Mouse (Mus musculus) midbrain, embryonic 16.5 days (tissue): ENCODE data around the gene Wdr54. TPM values are rescaled to one million over a fixed set of nuclear protein-coding genes. Genes with fewer than 3 reads are reported as not detected.

Source experiments
- ATAC-seq: fragments of 200-750 bp; cut with Nextera tagmentation; 2 replicates; pipeline ENCODE4 v1.8.0; 2017; ENCODE audit warnings: moderate TSS enrichment
- H3K27ac ChIP-seq: fragments of 300-500 bp; sonication (generic); 2 replicates; pipeline ENCODE4 v1.5.1; 2014; ENCODE audit warnings: mild to moderate bottlenecking, low read length, mixed read lengths
- H3K27me3 ChIP-seq: fragments of 300-500 bp; sonication (generic); 2 replicates; pipeline ENCODE4 v1.6.1; 2014; ENCODE audit warnings: low read depth, low read length, mixed read lengths; ENCODE audit not compliant: control insufficient read depth, insufficient read depth
- H3K36me3 ChIP-seq: fragments of 300-500 bp; sonication (generic); 2 replicates; pipeline ENCODE4 v1.6.1; 2014; ENCODE audit warnings: mild to moderate bottlenecking, low read length, moderate library complexity, mixed read lengths; ENCODE audit not compliant: control insufficient read depth, insufficient read depth
- H3K4me1 ChIP-seq: fragments of 300-500 bp; sonication (generic); 2 replicates; pipeline ENCODE4 v1.6.1; 2014; ENCODE audit warnings: mild to moderate bottlenecking, low read length, mixed read lengths; ENCODE audit not compliant: control insufficient read depth, insufficient read depth
- H3K4me2 ChIP-seq: fragments of 300-500 bp; sonication (generic); 2 replicates; pipeline ENCODE4 v1.6.1; 2014; ENCODE audit warnings: mild to moderate bottlenecking, low read length, mixed read lengths
- H3K4me3 ChIP-seq: fragments of 300-500 bp; sonication (generic); 2 replicates; pipeline ENCODE4 v1.5.1; 2014; ENCODE audit warnings: low read depth, mild to moderate bottlenecking, low read length, moderate library complexity, mixed read lengths
- H3K9ac ChIP-seq: fragments of 300-500 bp; sonication (generic); 2 replicates; pipeline ENCODE4 v1.6.1; 2014; ENCODE audit warnings: low read depth, low read length, mixed read lengths
- H3K9me3 ChIP-seq: fragments of 300-500 bp; sonication (generic); replicated peaks from 2 replicates; pipeline ENCODE4 v1.6.1; 2014; ENCODE audit warnings: mild to moderate bottlenecking, low read length, mixed read lengths; ENCODE audit not compliant: control insufficient read depth, poor library complexity, severe bottlenecking
- WGBS: fragments of 180-500 bp; shearing (Covaris S2); extraction: QIAGEN DNeasy Blood & Tissue Kit; methylation state at CpG from one replicate; pipeline ENCODE4 v1.1.7; 2014; 5-methylcytosine and 5-hydroxymethylcytosine counted together
- polyA plus RNA-seq: library from polyadenylated mRNA; unstranded; fragments of >200 nt; fragmentation: Nextera tagmentation; extraction: Ambion mirVana; gene quantifications from 2 replicates; pipeline ENCODE4 v1.2.1, GENCODE M21; 2015

Wdr54 gene
- polyA plus RNA-seq, 1 experiment from 2014 or later = 20.1 TPM

- WGBS = 97% methylated on average over 5 of the region's 5 CpGs
- H3K9me3 ChIP-seq = no peaks in the 10 kb centered on the region
- peaks cover 15% of the 10 kb centered on the region for H3K4me1 ChIP-seq
- H3K36me3 ChIP-seq = no peaks in the 10 kb centered on the region
- H3K9ac ChIP-seq = no peak overlapping the region
- no peak for ATAC-seq
- no peak overlapping the region for H3K4me2 ChIP-seq
- no peak overlapping the region for H3K4me3 ChIP-seq
- no peak overlapping the region for H3K27ac ChIP-seq
- H3K27me3 ChIP-seq = no peaks in the 10 kb centered on the region
Measured at GRCm38 (mm10) chr6:83127419-83127818, 28.8 kb downstream of the Wdr54 start.

- Histone ChIP-seq H3K9ac (peak within 1 kb of the TSS; percentile 69), H3K27ac (peak within 1 kb of the TSS; percentile 38; the same call in 1 of the 2 replicates), H3K4me2 (peak within 1 kb of the TSS; percentile 88), H3K4me1 (peaks cover 23% of the 10 kb centered on the region), H3K36me3 (no peaks in the 10 kb centered on the region), H3K27me3 (no peaks in the 10 kb centered on the region), H3K4me3 (peak within 1 kb of the TSS; percentile 74), H3K9me3 (no peaks in the 10 kb centered on the region)
- 28% methylated on average over 5 of the region's 5 CpGs for WGBS
- no peak for ATAC-seq
Measured at GRCm38 (mm10) chr6:83125331-83125730, 30.9 kb downstream of the Wdr54 start, which contains the start of gene Ino80b. Gene Ino80b, minus strand, starts transcription at chr6:83125431.

DNA sequence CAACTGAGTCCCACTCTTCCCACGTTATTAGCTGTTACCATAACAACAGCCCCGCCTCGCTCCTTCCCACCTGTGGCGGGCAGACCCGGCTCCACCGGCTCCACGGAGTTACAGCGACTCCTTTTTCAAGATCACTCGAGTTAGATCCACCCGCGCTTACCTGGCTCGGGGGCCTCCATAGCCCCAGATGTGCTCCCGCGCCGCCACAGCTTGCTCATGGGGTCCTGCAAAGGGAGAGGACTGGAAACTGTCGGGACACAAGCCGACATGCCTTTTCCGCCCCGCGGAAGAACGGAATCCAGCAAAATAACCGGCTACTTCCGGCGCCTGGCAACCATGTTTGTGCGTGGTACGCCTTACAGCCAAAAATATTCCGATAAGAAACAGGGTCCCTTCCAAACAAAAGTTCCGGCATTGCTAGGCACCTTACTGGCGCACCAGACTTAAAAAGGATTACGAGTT is 31.3 kb downstream of the Wdr54 start:
- Histone ChIP-seq H3K9ac (peak overlapping the region; percentile 69), H3K27me3 (no peaks in the 10 kb centered on the region), H3K36me3 (no peaks in the 10 kb centered on the region), H3K9me3 (no peaks in the 10 kb centered on the region), H3K27ac (peak overlapping the region; percentile 38; the same call in 1 of the 2 replicates), H3K4me1 (peaks cover 28% of the 10 kb centered on the region), H3K4me3 (peak overlapping the region; percentile 74), H3K4me2 (peak overlapping the region; percentile 88)
- WGBS = under 1% methylated on average over 30 of the region's 30 CpGs
- ATAC-seq = peak; percentile 4; the same call in 1 of the 2 replicates

DNA sequence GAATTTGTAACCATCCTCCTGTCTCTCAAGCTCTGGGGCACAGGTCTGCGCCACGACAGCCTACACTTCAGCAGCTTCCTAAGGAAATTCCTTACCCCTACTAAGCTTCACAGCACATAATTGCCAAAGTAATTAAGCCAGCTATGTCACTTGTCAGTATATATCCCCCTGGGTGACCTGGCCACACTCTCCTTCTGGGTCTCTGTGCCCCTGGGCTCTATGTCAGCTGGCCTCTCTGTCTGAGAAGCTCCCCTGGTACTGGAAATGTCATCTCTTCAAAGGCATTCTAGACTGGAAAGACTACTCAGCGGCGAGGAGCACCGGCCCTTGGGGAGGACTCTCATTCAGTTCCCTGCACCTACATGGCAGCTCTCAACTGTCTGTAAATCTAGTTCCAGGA is 33.2 kb downstream of the Wdr54 start:
- H3K27ac ChIP-seq = peak overlapping the region; percentile 23; the same call in 1 of the 2 replicates

GRCm38 (mm10) chr6:83121863-83122710 is 34.1 kb downstream of the Wdr54 start:
- Histone ChIP-seq H3K4me1 (peaks cover 34% of the 10 kb centered on the region), H3K9me3 (no peaks in the 10 kb centered on the region), H3K27me3 (no peaks in the 10 kb centered on the region), H3K4me2 (peak overlapping the region; percentile 98), H3K36me3 (peaks cover 14% of the 10 kb centered on the region), H3K27ac (peak overlapping the region; percentile 94), H3K4me3 (peak overlapping the region; percentile 70), H3K9ac (peak overlapping the region; percentile 80)
- 1% methylated on average over 40 of the region's 52 CpGs for WGBS
- ATAC-seq = no peak; the same call in 1 of the 2 replicates

More for the DNA sequence above, 33.2 kb downstream of the Wdr54 start:
- Histone ChIP-seq H3K27me3 (no peaks in the 10 kb centered on the region), H3K4me1 (peaks cover 34% of the 10 kb centered on the region), H3K4me2 (0 out of 2 replicates have a peak overlapping the region, but pooled peaks have one; percentile 98), H3K9me3 (no peaks in the 10 kb centered on the region), H3K36me3 (peaks cover 9% of the 10 kb centered on the region; the same call in 1 of the 2 replicates), H3K9ac (no peak overlapping the region), H3K4me3 (no peak overlapping the region)
- no peak for ATAC-seq
- WGBS = 81% methylated on average over 5 of the region's 5 CpGs

DNA sequence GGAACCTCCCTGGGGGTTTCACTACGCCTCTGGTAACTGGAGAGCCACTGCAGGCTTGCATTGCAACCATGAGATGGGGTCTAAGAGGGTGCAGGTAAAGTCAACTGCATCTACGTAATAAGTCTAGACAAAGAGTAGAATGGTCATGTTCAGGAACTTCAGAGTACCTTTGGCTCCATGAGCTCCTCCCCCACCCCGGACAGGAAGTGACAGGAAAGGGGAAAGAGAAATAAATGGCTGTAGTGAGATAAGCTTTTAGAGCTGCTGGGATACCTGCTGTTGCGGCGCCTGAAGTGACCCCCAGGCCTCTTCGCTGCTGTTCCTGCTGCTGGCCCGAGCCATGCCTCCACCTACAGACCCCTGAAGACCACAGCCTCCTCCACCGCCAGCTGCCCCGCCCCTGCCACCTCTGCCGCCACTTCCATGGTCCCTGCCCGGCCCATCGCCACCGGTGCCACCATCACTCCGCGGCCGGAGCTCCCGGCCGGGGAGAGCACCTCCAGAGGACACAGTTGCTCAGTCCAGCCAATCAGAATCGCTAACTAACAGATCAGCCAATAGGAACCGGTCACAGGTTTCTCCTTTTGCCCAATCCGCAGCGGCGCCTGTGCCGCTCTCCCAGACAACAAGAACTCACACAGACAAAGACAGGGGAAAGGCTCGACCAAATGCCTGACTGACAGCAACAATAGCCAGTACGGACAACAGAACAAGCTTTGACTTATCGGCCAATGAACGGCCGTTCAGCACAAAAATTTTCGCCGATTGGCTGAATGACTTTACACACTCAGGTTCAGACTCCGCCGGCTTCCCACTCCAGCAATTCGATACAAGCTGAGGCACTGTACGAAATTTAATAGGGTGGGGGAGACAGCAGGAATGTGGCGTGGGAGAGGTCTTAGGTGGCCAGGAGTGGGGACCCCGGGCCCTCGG is 35.0 kb downstream of the Wdr54 start, which contains the start of gene Wbp1:
Gene Wbp1, minus strand, starts transcription at position 630 of the 933 bp plus-strand sequence.
- peak within 1 kb of the TSS; percentile 94 for H3K27ac ChIP-seq
- under 1% methylated on average over 38 of the region's 38 CpGs for WGBS
- H3K4me3 ChIP-seq = peak within 1 kb of the TSS; percentile 70
- H3K27me3 ChIP-seq = no peaks in the 10 kb centered on the region
- no peaks in the 10 kb centered on the region for H3K9me3 ChIP-seq
- peak within 1 kb of the TSS; percentile 98 for H3K4me2 ChIP-seq
- peak within 1 kb of the TSS; percentile 80 for H3K9ac ChIP-seq
- peaks cover 15% of the 10 kb centered on the region for H3K36me3 ChIP-seq
- H3K4me1 ChIP-seq = peaks cover 42% of the 10 kb centered on the region
- ATAC-seq = peak; percentile 95

DNA sequence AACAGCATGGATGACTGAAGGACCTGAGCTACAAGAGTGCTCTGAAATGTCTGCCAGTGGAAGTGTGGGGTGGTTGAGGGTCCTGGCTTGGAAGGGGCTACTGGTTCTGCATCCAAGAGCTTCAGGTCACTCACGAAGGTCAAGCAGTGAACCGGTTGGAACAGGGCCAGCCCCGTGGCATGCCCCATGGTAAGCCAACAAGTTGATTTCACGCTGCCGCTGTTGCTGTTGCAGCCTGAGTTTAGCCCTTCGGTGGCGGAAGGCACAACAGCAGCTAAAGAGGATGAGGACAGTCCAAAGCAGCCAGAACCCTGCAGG is 36.5 kb downstream of the Wdr54 start:
- peak overlapping the region; percentile 70; the same call in 1 of the 2 replicates for H3K4me3 ChIP-seq
- H3K27me3 ChIP-seq = no peaks in the 10 kb centered on the region
- no peak overlapping the region for H3K27ac ChIP-seq
- ATAC-seq = no peak
- H3K4me2 ChIP-seq = peak overlapping the region; percentile 84
- WGBS = 53% methylated on average over 7 of the region's 7 CpGs
- H3K9ac ChIP-seq = peak overlapping the region; percentile 7; the same call in 1 of the 2 replicates
- H3K36me3 ChIP-seq = peaks cover 15% of the 10 kb centered on the region
- peaks cover 47% of the 10 kb centered on the region for H3K4me1 ChIP-seq
- H3K9me3 ChIP-seq = no peaks in the 10 kb centered on the region

DNA sequence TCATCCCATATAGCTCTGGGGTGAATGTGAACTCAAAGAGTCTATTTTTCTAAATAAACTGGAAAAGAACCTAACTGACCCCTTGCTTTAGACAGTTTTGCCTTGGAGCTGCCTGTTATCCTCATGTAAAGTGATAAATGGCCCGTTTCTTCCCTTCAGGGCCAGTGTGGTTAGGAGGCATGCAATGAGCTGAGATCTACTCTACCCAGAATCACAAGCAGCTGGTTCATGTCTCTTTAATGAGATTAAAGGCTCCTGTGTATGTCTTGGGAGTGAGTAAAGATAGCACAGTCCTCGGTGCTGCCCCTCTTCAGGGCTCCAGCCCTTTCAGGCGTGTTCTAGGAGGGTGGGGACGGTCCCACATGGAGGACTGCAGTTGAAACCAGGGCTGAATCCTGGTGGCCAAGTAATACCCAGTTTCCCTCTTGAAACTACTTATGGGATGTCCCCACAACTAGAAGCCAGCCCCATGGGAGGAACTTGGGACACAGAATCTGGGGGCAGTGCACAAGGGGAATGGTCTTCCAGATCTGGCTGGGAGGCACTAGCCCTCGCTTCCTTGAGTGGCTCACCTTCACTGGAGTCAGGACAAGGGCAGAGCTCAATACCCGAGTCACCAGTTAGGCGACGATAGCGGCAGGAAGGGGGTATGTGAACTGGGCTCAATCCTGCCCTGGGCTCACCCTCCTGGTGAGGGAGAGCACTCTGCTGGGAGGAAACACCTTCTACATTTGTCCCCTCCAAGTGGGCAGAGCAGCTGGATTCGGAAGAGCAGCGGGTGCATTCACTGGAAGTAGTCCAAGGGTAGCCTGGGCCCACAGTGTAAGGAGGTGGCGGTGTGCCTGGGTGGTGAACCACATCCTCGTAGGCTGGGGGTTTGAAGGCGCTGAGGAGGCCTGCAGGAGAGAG is 37.1 kb downstream of the Wdr54 start:
- Histone ChIP-seq H3K4me1 (peaks cover 45% of the 10 kb centered on the region), H3K4me3 (no peak overlapping the region)
- WGBS = 84% methylated on average over 14 of the region's 14 CpGs

More for the DNA sequence above, 37.1 kb downstream of the Wdr54 start:
- H3K4me2 ChIP-seq = peak overlapping the region; percentile 84; the same call in 1 of the 2 replicates
- no peaks in the 10 kb centered on the region for H3K9me3 ChIP-seq
- no peak for ATAC-seq
- peak overlapping the region; percentile 7; the same call in 1 of the 2 replicates for H3K9ac ChIP-seq
- H3K27ac ChIP-seq = no peak overlapping the region
- peaks cover 15% of the 10 kb centered on the region for H3K36me3 ChIP-seq
- no peaks in the 10 kb centered on the region for H3K27me3 ChIP-seq
